Mouse (Mus musculus): Measurements from ENCODE around the gene Aldh3b1.

DNA sequence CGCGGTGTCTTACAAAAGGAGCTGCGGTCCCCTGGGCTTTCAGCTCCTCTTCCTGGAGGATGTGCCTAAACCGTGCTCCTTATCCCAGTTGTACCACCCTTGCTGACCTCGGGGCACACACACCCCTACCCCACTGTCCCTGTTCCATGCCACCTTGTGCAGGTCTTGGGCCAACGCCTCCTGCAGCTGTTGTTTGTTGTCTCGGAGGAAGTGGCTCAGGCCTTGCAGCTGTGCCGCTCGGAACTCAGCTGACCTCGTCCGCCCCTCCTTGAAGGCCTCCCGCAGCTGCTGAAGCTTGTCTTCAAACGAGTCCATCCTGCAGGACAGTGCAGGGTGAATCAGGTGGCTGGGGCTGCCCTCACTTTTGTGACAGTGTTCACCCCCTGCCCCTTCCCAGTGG is 6.0 kb downstream of the Aldh3b1 start:
- TF ChIP-seq EP300 (optimal IDR thresholded peaks at IDR 0.05), result no peak
- TF ChIP-seq CTCF (IDR thresholded peaks at IDR 0.05; ENCODE audit: low read depth), result no peak
